Mouse (Mus musculus) cortical plate, adult 2 months (tissue): ENCODE measurements around the gene Nrxn3.

ENCODE experiments used
- CTCF ChIP-seq: fragments of 200-500 bp; IDR thresholded peaks from 2 replicates; pipeline ENCODE4 v1.5.1; 2011; ENCODE audit warnings: mild to moderate bottlenecking, control low read depth, low read length; ENCODE audit not compliant: insufficient read depth; ENCODE audit errors: extremely low read depth
- POLR2A ChIP-seq: fragments of 200-500 bp; IDR thresholded peaks from 2 replicates; pipeline ENCODE4 v1.6.1; 2011; ENCODE audit warnings: mild to moderate bottlenecking, low read length, control low read depth; ENCODE audit not compliant: insufficient read depth; ENCODE audit errors: extremely low read depth

- TF ChIP-seq CTCF (0 out of 2 replicates have a peak, but pooled peaks have one; percentile 8), POLR2A (no peak)
These were observed 488.9 kb downstream of the Nrxn3 start for GRCm38 (mm10) chr12:89211608-89212007.
